Mouse (Mus musculus) spleen, adult 2 months (tissue): ENCODE results near the gene E130208F15Rik.

Source experiments
- CTCF ChIP-seq: fragments of 200-500 bp; IDR thresholded peaks from 2 replicates; pipeline ENCODE4 v1.5.1; 2011; ENCODE audit warnings: mild to moderate bottlenecking, inconsistent platforms; ENCODE audit not compliant: insufficient read depth, insufficient read length, insufficient replicate concordance; ENCODE audit errors: extremely low read depth
- POLR2A ChIP-seq: fragments of 200-500 bp; IDR thresholded peaks from 2 replicates; pipeline ENCODE4 v1.6.1; 2011; ENCODE audit warnings: low read depth, low read length, inconsistent platforms

DNA sequence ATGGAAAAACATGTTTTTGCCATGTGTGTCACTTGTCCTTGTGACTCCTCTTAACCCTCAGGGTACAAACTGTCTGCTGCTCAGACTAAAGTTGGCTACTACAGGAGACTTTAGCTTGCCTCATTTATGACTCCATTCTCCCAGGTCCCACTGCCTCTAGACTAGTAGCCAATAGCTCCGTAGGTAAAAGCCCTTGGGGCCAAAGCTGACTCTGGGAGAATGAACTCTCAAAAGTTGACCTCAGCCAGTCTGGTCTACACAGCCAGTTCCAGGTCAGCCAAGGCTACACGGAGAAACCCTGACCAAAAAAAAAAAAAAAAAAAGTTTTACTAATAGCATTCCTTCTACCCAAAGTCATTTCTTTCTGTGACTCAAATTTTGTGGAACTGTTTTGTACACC lies 42.6 kb upstream of the E130208F15Rik start:
- TF ChIP-seq CTCF (no peak), POLR2A (no peak)
